Mouse (Mus musculus): ENCODE measurements around the gene Gimap3.

DNA sequence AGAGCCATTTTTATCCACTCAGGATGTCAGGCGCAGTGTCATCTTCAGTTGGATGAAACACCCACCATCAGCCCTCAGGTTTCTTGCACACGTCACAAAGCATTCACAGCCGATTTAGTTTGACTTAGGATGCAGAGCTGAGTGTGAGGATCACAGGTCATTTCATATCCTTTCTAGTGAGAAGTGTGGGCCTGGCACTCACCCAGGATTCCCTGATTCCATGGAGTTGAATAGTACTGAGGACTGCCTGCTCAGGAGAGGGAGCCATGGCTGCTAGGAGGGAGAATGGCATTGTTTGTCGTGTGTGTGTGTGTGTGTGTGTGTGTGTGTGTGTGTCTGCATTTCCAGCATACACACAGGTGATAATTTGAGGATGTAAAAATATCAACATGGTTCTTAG is 50.3 kb downstream of the Gimap3 start:
- no peak for TF ChIP-seq CTCF (IDR thresholded peaks at IDR 0.05)
- no peak for TF ChIP-seq EP300 (IDR thresholded peaks at IDR 0.05)
